Mouse (Mus musculus) fat pad, adult 2 months (tissue): ENCODE results near the gene Ostc.
A peak's percentile ranks its signal among the peaks of the same experiment; 100 is the strongest.

Experiments
- DNase-seq: peaks from one replicate; pipeline ENCODE4 v3.0.0-alpha.2; 2011; ENCODE audit warnings: low read depth, low spot score; ENCODE audit errors: extremely low read depth

The Ostc gene

DNA sequence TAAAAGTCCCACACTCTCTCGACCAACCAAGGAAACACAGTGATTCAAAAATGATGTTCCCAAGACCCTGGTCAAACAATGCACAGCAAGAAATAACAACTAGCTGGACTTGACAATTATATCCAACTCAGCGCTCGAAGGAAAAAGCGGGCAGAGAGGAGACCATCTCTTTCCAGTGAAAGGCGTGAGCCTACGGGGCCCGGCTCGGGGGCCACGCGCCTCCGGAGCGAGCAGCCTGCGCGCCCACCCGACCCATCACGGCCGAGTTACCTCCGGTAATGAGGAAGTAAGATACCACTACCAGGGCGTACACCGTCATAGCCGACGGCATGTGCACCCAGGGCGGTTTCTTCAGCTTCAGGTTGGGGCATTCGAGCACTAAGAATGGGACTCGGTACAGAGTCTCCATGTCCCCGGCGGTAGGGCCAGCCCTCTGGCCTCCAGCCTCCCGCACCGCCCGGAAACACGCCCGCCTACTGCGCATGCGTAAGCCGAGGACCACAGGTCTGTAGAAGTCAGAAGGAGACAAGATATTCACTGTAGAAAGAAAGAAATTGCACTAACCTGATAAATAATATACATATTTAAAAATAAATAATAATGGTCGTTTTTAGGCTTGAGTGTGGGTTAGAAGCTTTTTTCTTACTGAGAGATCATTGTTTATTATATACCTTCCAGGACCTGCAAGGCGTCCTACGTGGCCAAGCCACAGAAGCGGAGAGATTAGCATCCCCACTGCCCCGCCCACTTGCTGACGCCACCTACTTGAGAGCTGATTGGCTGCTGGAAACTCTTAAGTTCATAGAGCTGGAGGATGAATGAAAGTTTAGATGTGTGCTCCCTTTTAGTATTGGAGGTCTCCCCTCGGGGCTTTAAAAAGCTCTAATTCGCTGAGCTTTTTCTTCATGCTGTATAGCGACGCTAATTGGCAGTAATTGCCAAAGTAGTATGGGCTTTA lies at the start of gene Ostc:
TSS of gene Ostc (minus strand) at position 478 of the 958 bp plus-strand sequence.
- peak; percentile 84 for DNase-seq

GRCm38 (mm10) chr3:130758157-130758841 lies 49.1 kb upstream of the Ostc start:
- DNase-seq: no peak

- no peak for DNase-seq
Measured at GRCm38 (mm10) chr3:130757117-130757852, 48.0 kb upstream of the Ostc start.

DNA sequence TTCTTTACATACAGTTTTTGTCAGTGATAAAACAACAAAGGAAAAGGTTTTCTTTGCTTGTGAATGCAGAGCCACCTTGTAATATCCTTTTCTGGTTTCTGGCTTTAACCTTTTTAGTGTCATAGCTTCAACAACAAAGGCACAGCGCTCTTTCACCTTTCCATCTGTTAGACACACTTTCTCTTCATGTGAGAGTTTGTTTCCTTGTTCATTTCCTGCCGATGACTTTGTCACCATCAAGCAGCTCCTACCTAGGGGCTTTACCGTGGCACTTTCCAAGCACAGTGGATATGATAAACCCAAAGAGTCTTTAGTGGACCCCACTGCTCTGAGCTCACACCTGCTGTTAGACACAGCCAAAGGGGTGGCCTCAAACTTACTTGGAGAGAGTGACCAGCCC lies 40.0 kb upstream of the Ostc start:
- DNase-seq: no peak

DNA sequence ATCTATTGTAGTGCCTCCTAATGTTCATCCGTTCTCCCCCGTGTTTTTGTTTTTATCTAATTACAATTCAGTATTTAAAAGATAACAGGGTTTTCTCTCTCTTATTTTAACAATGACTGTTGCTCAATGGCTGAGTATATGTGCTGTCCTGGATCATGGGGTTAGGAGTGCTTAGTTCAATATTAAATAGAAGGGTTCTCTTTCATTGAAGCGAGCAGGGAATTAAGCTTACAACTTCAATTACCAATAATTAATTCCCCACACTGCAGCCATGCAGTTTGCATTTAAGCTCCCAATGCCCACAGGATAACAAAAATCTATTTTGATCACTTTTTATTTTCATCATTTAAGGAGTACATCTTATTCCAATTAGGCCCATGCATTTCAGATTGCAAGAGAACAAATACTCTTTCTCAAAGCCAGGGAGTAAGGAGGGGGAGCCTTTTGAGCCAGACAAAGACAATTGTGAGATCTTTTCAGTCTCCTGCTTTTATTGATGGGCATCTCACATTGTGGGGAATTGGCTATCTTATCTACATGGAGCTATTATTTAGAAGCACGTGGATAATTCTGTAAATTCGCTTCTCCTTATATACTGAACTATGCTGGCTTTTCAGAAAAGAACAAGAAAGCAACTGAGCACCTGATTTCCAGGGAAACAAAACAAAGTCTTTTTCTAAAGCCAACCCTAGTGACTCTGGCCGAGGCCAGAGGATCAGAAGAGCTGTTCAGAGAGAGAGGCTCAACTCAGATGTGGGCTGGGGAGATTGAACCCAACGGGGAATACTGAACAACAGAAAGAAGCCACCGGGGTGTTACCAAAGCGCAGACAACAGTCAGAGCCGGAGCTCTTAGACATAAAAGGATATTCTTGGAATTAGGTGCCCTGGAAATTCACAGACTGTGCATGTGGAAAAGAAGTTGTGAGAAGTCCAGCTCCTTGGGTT lies 37.7 kb upstream of the Ostc start:
- DNase-seq: no peak

- DNase-seq: no peak
Measured at GRCm38 (mm10) chr3:130737652-130738361, 28.6 kb upstream of the Ostc start.

DNA sequence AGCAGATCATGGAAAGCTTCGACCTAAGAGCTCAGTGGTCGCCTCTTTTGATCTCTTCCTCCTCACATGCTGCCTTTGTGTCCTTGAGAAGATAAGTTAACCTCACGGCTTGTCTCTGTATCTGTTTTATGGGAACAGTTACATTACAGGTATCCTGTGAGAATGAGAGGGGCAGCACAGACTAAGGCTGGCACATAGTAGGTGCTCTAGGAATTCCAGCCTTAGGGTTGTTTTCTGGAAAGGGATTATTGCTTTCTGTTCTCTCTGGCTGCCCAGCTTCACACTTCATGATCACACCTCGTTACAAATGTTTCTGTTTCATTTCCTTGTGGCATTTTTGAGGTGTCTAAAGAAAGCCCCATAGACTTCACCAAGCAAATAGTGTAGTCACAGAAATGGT lies 27.5 kb upstream of the Ostc start:
- DNase-seq: no peak

GRCm38 (mm10) chr3:130730189-130730653 lies 21.0 kb upstream of the Ostc start, which contains the start of gene Rpl34:
TSS of gene Rpl34 (minus strand) at chr3:130730398.
- DNase-seq: peak; percentile 43

DNA sequence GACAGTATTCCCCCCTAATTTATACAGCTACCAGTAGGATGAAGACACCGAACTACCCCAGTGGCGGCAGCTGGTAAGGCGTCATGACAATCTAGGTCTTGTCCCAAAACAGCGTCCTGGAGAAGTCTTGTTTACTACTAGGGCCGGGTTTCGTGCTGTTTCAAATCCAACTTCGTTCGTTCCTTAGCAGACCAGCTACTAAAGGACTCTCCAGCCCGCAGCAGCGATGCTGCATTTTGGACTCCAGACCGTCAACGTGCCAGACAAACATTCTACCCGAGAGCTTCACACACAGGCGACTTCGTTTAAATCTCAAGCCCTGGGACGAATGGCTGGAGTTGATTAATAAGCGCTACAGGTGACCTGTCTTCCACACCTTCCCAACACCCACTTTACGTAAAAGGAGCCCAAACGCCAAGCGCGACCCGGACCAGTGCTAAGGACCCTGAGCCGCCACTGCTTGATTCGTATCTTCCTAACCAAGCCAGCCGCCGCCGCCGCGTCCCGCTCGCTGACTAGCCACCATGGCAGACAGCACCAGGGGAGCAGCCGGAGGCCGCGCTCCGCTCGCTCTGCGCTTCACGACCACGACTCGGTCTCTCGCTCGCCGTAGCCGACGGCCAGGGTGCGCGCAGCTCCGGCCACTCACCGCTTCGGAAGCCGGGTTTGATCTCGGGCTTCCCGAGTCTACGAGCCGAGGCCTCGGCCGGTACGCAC lies 20.4 kb upstream of the Ostc start:
- no peak for DNase-seq

- DNase-seq: no peak
Measured at GRCm38 (mm10) chr3:130727676-130728075, 18.4 kb upstream of the Ostc start.

DNA sequence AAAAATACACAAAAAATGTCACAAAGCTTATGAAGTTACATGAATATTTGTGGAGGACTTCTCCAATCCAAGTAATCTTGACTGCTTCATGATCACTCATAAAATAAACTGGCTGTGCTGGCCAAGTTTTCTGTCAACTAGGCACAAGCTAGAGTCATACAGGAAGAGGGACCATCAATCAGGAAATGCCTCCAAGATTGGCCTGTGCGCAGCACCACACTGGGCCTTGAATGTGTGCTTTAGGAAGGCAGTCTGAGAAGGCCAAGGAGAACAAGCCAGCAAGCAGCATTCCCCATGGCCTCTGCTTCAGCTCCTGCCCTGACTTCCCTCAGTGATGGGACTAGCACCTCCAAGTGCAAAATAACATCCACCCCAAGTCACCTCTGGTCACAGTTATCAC lies 17.8 kb upstream of the Ostc start:
- no peak for DNase-seq

GRCm38 (mm10) chr3:130725718-130726117 lies 16.5 kb upstream of the Ostc start:
- DNase-seq: no peak

DNA sequence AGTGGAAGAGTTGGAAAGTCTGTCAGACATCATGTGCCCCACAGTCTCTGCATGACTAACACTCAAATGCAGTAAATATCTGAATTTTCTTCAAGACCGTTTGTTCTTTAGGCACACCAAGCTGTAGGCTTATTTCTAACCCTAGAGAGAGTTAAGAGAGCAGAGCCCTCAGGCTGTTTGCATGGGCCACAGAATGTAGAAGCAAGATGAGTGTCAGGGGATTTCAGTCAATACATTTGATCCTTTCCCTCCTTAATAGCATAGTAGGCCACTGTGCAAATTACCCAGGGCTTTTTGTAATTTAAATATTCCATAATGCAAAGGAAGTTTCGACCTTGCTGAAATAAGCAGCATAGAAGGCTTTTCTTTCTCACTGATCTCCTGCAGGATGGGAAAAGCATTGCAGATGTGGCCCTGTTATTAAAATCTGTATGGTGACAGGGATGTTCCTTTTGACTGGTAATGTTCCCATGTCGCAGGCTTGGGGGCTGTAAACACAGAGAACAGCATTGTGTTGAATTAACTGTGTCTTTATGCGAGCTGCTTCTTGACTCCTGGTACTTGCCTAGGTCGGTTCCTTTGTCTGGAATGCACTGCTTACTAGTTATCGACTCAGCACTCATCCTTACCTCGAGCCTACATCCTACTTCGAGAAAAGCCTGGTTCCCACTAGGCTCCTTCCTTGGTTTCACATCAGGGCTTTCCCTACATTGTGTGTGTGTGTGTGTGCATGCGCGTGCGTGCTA lies 13.7 kb upstream of the Ostc start:
- DNase-seq: no peak

GRCm38 (mm10) chr3:130720225-130720624 lies 11.0 kb upstream of the Ostc start:
- no peak for DNase-seq

DNA sequence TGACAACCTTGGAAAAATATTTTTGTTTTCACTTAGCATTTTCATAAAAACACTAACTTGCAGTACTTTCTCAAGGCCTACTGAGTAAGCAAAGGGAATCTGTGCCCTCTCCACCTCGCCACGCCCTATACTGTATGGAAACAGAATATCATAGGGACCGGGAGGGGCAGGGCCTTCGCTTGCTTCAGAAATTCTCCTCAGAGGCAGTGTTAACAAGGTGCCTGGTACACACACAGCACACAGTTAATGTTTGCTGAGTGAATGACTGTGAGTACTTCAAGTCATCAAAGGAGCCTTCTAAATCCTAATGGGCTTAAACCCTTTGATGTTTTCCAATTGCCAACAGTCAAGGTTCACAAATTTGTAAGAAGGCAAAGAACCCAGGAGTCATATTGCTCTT lies 9.6 kb upstream of the Ostc start:
- no peak for DNase-seq

- no peak for DNase-seq
Measured at GRCm38 (mm10) chr3:130716555-130716954, 7.3 kb upstream of the Ostc start.

DNA sequence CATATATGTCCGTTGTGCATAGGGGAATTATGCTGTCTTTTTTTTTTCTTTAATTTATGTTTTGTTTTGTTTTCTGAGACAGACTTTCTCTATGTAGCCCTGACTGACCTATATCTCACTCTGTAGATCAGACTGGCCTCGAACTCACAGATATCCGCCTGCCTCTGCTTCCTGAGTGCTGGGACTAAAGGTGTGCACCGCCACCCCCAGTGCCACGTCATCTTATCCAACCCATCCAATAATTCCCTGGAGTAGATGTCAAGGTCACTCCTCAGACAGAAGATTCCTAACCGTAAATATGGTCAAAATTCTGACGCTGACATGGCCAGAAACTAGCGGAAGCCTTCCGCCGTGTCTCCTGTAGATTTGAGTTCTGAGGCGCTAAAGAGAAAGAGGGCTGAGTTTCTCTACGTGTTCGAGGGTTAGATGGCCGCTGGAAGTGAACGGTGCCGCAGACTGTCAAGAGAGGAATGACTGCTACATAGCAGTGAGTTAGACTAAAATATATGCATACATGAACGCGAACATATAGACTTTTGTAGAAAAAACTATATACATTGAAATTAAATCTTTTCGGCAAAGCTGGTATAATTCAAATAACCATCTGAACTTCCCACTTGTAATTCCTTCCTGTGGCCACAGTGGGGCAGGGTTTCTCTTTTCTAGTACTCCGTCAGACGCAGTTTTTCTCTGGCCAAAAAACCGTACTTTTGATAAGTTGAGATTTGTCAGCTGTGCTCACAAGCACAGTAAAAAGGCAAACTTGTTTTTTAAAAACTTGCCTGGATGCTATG lies 5.7 kb upstream of the Ostc start:
- DNase-seq: no peak
